Comparison of ENCODE assay signal across 28 mouse cellular contexts in the genomic region with DNA sequence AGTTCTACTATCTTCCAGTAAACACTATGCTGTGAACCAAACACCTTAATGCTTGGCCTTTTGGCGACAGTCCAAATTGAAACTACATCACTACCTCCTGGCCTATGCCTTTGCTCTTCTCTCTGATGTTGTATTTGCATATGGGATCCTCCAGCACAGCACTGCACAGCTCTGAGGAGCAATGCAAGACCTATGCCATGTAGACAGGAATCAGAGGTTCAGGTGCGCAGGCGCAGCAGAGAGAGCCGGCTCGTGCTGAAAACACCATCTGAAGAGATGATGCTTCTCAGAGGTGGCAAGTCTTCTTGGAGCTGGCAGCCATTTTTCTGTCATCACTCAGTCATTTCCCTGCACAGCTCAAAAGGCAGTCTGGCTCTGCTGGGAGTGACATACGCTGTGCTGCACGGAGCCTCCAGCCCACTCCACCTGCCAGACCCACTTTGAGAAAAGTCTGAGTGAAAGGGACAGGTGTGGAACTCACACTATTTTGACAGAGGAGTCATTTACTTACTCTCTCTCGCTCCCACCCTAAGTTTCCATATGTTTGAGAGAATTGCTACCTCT.
DNase-seq lines count a peak whose midpoint lies in the region; ATAC-seq lines count a peak whose summit lies in the region.
"Had no signal": no experiment of that assay in that cellular context is flagged by ENCODE, and none has a peak within 500 bp of the region (broad histone marks: within the 10 kb centered on the region; RNA-seq: fewer than 3 reads in every experiment).

No protein-coding gene starts in this region.

- no peaks in the 10 kb centered on the region for H3K27me3 ChIP-seq in embryonic facial prominence, embryonic 14.5 days (replicated peaks; ENCODE audit: control insufficient read depth, insufficient read depth, low read length)
- no peaks in the 10 kb centered on the region for H3K27me3 ChIP-seq in embryonic facial prominence, embryonic 10.5 days (replicated peaks; ENCODE audit: low read depth, poor library complexity, severe bottlenecking)
- no peaks in the 10 kb centered on the region for H3K27me3 ChIP-seq in heart, embryonic 10.5 days (ENCODE audit: insufficient read depth, poor library complexity, severe bottlenecking)
- H3K27me3 ChIP-seq: embryonic facial prominence, embryonic 12.5 days; heart, embryonic 12.5 days; midbrain, embryonic 13.5 days had no signal

- WGBS in embryonic facial prominence, embryonic 14.5 days, result 81% methylated on average over 8 of the region's 8 CpGs
- WGBS in embryonic facial prominence, embryonic 10.5 days, result 94% methylated on average over 8 of the region's 8 CpGs
- WGBS in heart, embryonic 10.5 days, result 86% methylated on average over 8 of the region's 8 CpGs

- ATAC-seq in embryonic facial prominence, embryonic 14.5 days (ENCODE audit: low read depth), result no peak
- ATAC-seq in CD4-positive, CD25-positive, alpha-beta regulatory T cell, adult 4 months, result no peak
- ATAC-seq: midbrain, embryonic 13.5 days; Patski had no signal

- no peaks in the 10 kb centered on the region for H3K9me3 ChIP-seq in embryonic facial prominence, embryonic 14.5 days (ENCODE audit: control insufficient read depth, low read length)
- no peaks in the 10 kb centered on the region for H3K9me3 ChIP-seq in embryonic facial prominence, embryonic 10.5 days
- no peaks in the 10 kb centered on the region for H3K9me3 ChIP-seq in heart, embryonic 10.5 days
- H3K9me3 ChIP-seq: embryonic facial prominence, embryonic 12.5 days; G1E; heart, embryonic 12.5 days; midbrain, embryonic 13.5 days had no signal

- H3K27ac ChIP-seq in embryonic facial prominence, embryonic 14.5 days (replicated peaks; ENCODE audit: low read depth, low read length), result no peak overlapping the region
- H3K27ac ChIP-seq in embryonic facial prominence, embryonic 10.5 days (replicated peaks), result no peak overlapping the region
- no peak overlapping the region for H3K27ac ChIP-seq in heart, embryonic 10.5 days
- H3K27ac ChIP-seq: embryonic facial prominence, embryonic 12.5 days; gastrocnemius, adult 2 months; hindbrain, embryonic 14.5 days; left cerebral cortex, adult 2 months; liver, embryonic 14.5 days; macrophage; midbrain, embryonic 13.5 days had no signal

- H3K9ac ChIP-seq in embryonic facial prominence, embryonic 14.5 days (ENCODE audit: low read depth, low read length), result no peak overlapping the region
- H3K9ac ChIP-seq: embryonic facial prominence, embryonic 12.5 days; heart, embryonic 12.5 days; hindbrain, embryonic 14.5 days; liver, embryonic 14.5 days; midbrain, embryonic 13.5 days had no signal

- no peak overlapping the region for H3K4me3 ChIP-seq in embryonic facial prominence, embryonic 14.5 days (ENCODE audit: low read depth, low read length)
- no peak overlapping the region for H3K4me3 ChIP-seq in embryonic facial prominence, embryonic 10.5 days
- H3K4me3 ChIP-seq in heart, embryonic 10.5 days, result no peak overlapping the region
- H3K4me3 ChIP-seq: embryonic facial prominence, embryonic 12.5 days; gastrocnemius, adult 2 months; heart, embryonic 12.5 days; left cerebral cortex, adult 2 months; midbrain, embryonic 13.5 days had no signal

- no peaks in the 10 kb centered on the region for H3K36me3 ChIP-seq in embryonic facial prominence, embryonic 14.5 days (ENCODE audit: control insufficient read depth, insufficient read depth, low read length)
- no peaks in the 10 kb centered on the region for H3K36me3 ChIP-seq in embryonic facial prominence, embryonic 10.5 days (replicated peaks)
- no peaks in the 10 kb centered on the region for H3K36me3 ChIP-seq in heart, embryonic 10.5 days
- H3K36me3 ChIP-seq: embryonic facial prominence, embryonic 12.5 days; G1E; heart, embryonic 12.5 days; midbrain, embryonic 13.5 days had no signal

- no peaks in the 10 kb centered on the region for H3K4me1 ChIP-seq in embryonic facial prominence, embryonic 14.5 days (ENCODE audit: control insufficient read depth, insufficient read depth, low read length)
- H3K4me1 ChIP-seq in embryonic facial prominence, embryonic 10.5 days, result no peaks in the 10 kb centered on the region
- no peaks in the 10 kb centered on the region for H3K4me1 ChIP-seq in heart, embryonic 10.5 days
- H3K4me1 ChIP-seq: embryonic facial prominence, embryonic 12.5 days; heart, embryonic 12.5 days; midbrain, embryonic 13.5 days had no signal

- H3K4me2 ChIP-seq in embryonic facial prominence, embryonic 14.5 days (ENCODE audit: low read depth, low read length), result no peak overlapping the region
- H3K4me2 ChIP-seq: embryonic facial prominence, embryonic 12.5 days; heart, embryonic 12.5 days; hindbrain, embryonic 14.5 days; midbrain, embryonic 13.5 days had no signal

- peak; percentile 11 for DNase-seq in embryonic facial prominence, embryonic 14.5 days (ENCODE audit: low spot score)
- no peak for DNase-seq in embryonic facial prominence, embryonic 10.5 days (ENCODE audit: low spot score)
- peak; percentile 25 for DNase-seq in heart, embryonic 10.5 days (ENCODE audit: low spot score)
- DNase-seq in heart, postnatal 14 days, result no peak
- DNase-seq in brain, embryonic 18.5 days (ENCODE audit: low read depth, low spot score), result peak; percentile 57
- peak; percentile 7 for DNase-seq in right cerebral cortex, postnatal 14 days
- DNase-seq in thymus, postnatal 25 days, result no peak
- DNase-seq: adrenal gland, postnatal 25 days; cerebellum, adult 8-10 months; cerebellum, postnatal 36 days; gastrocnemius, adult 2 months; gastrocnemius, postnatal 36 days; heart, adult 18-20 months; kidney, adult 11 months; kidney, postnatal 25 days; liver; lung, adult 2 months; lung, postnatal 10 days had no signal

- intact Hi-C loops in heart, postnatal 14 days (cut with DNase I), result no loop called here

Comparison
In these comparisons a context has a peak if more than half of its experiments do, and no peak if none do; other contexts are left out.
1. DNase-seq: peak in embryonic facial prominence, embryonic 14.5 days (single experiment), heart, embryonic 10.5 days (single experiment), brain, embryonic 18.5 days (single experiment) and right cerebral cortex, postnatal 14 days (single experiment); none in embryonic facial prominence, embryonic 10.5 days (single experiment), heart, postnatal 14 days (0 of 2) and thymus, postnatal 25 days (single experiment).